Mouse (Mus musculus): Measurements from ENCODE around the gene Olfr1247.
"Not testable (repeated sequence)": the region's sequence is repeated elsewhere in the genome, so short reads cannot be mapped to it uniquely, and the experiment has no call there.

Olfr1247 gene

DNA sequence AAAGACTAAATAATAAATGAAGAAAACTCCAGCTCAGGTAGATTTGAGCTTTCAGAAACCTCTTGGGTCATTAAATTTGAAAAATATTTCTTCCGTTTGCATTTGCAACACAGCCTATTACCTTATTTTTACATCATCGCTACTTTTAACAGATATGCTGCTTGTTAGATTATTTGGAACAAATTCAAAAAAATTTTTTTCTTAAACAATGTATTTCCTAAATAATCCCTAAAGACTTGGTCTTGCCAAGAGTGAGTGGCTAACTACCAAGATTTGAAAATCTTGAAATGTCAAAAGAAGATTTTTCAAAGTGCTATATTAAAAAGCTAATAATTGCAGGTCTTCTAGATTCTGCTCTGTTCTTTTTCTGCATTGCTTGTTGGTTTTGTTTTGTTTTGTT is at the start of gene Olfr1247:
Olfr1247 (minus strand) TSS at position 101 of the 400 bp plus-strand sequence.
- DNase-seq (ENCODE audit: low read depth, low spot score) = no peak

DNA sequence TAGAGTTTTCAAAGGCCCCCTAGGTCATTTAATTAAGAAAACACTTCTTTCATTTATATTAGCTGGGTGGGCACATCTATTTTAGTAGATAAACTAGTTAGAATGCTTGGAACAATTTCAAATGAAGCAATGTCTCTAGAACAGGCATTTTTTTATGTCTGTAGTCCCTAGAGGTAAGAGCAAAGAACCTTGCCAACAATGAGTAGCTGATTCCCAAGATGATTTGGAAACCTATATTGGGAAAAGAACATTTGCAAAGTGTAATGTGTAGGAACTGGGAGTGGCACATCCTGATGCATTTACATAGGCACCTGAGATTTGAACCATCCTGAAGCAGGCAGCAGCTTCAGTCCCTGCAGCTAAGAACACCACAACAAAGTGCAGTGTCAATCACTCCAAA is 47.4 kb upstream of the Olfr1247 start, which contains the start of gene Olfr1250:
Olfr1250 (minus strand) TSS at position 101 of the 400 bp plus-strand sequence.
- no peak for DNase-seq (ENCODE audit: low read depth, low spot score)

DNA sequence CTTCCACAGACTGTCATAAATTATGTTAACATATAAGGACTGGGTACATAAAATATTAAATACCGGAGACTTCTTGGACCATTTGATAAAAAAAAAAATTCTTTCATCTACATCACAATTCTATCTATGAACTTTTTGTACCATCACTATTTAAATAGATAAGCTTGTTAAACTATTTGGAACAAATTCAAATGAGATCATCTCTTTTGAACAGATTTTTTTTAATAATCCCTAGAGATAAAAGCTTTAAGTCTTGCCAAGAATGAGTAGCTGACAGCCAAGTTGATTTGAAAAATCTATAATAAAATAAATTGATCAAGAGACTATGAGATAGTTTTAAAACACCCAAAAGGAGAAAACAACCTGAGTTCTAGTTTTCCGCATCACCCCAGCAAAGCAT is 21.0 kb upstream of the Olfr1247 start, which contains the start of gene Olfr1249:
Olfr1249 (minus strand) TSS at position 101 of the 400 bp plus-strand sequence.
- DNase-seq (ENCODE audit: low read depth, low spot score) = no peak

DNA sequence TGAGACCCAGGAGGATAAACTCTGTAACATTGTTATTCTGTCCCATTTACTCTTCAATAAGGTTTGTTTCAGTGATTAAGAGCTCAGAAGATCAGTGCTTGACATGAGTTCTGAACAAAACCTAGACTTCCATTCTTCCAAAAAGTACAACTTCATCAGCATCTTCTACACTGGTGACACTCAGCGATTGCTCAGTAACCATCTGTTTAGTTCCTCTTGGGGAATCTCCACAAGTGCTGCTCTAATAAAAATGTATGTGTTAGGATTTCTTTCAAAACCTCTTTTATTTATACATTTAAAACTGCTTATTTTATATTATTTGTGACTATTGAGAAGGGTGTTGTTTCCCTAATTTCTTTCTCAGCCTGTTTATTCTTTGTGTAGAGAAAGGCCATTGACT is 4.2 kb upstream of the Olfr1247 start, which contains the start of gene Olfr1248:
Olfr1248 (minus strand) TSS at position 101 of the 400 bp plus-strand sequence.
- not testable (repeated sequence) for DNase-seq (ENCODE audit: low read depth, low spot score)

DNA sequence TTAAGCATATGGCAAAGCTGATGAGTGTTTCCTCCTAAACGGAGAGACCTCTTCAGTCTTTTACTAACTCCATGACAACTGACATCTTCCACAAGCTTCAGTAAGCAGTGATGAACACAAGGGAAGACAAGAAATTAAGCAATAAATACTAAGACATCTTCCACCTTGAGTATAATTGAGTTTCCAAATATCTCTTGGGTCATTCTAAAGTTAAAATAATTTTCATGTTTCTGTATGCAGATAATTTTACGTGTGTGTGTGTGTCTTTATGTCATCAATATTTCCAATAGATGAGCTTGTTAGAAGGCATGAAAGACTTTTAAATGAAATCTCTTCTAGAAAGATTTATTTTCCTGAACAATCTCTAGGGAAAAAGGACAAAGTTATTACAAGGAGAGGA is 20.9 kb downstream of the Olfr1247 start, which contains the start of gene Olfr1246:
Olfr1246 (minus strand) TSS at position 101 of the 400 bp plus-strand sequence.
- DNase-seq (ENCODE audit: low read depth, low spot score) = no peak

DNA sequence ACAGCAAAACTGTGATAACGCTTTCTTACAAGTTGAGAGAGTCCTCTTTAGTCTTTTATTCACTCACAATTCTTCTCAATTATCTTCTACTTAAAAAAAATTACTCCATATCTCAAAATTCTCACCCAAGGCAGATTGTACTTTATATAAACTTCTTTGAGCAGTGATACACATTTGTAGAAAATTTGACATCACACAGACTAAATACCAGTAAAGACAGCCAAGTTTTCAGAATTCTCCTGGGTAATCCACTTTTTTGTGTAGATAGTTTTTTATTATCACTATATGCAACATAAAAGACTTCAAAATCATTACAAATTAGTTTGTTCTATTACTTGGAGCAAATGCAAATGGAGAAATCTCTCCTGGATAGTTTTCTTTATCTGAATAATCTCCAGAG is 35.6 kb downstream of the Olfr1247 start, which contains the start of gene Olfr1245:
Olfr1245 (minus strand) TSS at position 101 of the 400 bp plus-strand sequence.
- DNase-seq (ENCODE audit: low read depth, low spot score) = no peak

DNA sequence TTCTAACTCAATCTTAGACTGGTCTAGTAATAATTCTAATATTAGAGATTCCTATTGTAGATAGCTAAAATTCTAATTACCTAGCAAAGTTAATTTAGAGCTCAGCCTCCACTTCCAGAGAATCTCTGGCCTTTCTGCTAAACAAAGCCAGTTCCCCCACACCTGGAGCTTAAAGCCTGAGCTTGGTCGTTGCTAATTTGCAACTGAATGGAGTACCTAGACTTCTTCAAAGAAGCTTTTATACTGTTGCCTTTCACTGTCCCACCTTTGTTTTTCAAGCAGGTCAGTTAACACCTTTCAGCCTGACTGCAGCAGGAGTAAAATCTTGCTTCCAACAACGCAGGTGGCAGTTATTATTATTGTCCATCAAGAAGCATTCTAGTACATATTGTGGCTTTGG is 51.2 kb downstream of the Olfr1247 start:
- DNase-seq (ENCODE audit: low read depth, low spot score) = not testable (repeated sequence)

All from retina, postnatal 7 days (tissue).